Mouse (Mus musculus): ENCODE results near the gene B4galnt3.

GRCm38 (mm10) chr6:120201956-120202355, 92.4 kb downstream of the B4galnt3 start:
- TF ChIP-seq POLR2A (IDR thresholded peaks at IDR 0.05; ENCODE audit: control insufficient read depth, extremely low read depth, insufficient read depth, low read length, poor library complexity) (no peak), CTCF (IDR thresholded peaks at IDR 0.05; ENCODE audit: borderline replicate concordance, control insufficient read depth, extremely low read depth, insufficient read depth, low read length, poor library complexity) (no peak)

All from thymus, adult 2 months (tissue).